Mouse (Mus musculus) hindbrain, embryonic 13.5 days (tissue): ENCODE measurements around the gene Actr1b. TPM values are rescaled to one million over a fixed set of nuclear protein-coding genes. Genes with fewer than 3 reads are reported as not detected.
A peak's percentile ranks its signal among the peaks of the same experiment; 100 is the strongest.
"Not testable (repeated sequence)": the region's sequence is repeated elsewhere in the genome, so short reads cannot be mapped to it uniquely, and the experiment has no call there.

Experiments used
- ATAC-seq: fragments of 200-750 bp; cut with Nextera tagmentation; 2 replicates; pipeline ENCODE4 v1.8.0; 2017; ENCODE audit warnings: moderate TSS enrichment; ENCODE audit not compliant: low FRiP score
- H3K27ac ChIP-seq: fragments of 300-500 bp; sonication (generic); 2 replicates; pipeline ENCODE4 v1.5.1; 2015; ENCODE audit warnings: inconsistent platforms, mild to moderate bottlenecking, moderate library complexity
- H3K27me3 ChIP-seq: fragments of 300-500 bp; sonication (generic); 2 replicates; pipeline ENCODE4 v1.6.1; 2015; ENCODE audit warnings: mild to moderate bottlenecking, inconsistent platforms
- H3K36me3 ChIP-seq: fragments of 300-500 bp; sonication (generic); 2 replicates; pipeline ENCODE4 v1.6.1; 2015; ENCODE audit warnings: mild to moderate bottlenecking, inconsistent platforms
- H3K4me1 ChIP-seq: fragments of 300-500 bp; sonication (generic); replicated peaks from 2 replicates; pipeline ENCODE4 v1.6.1; 2015; ENCODE audit warnings: inconsistent platforms
- H3K4me2 ChIP-seq: fragments of 300-500 bp; sonication (generic); 2 replicates; pipeline ENCODE4 v1.6.1; 2015; ENCODE audit warnings: inconsistent platforms, mild to moderate bottlenecking, moderate library complexity
- H3K4me3 ChIP-seq: fragments of 300-500 bp; sonication (generic); 2 replicates; pipeline ENCODE4 v1.5.1; 2015; ENCODE audit warnings: mild to moderate bottlenecking, inconsistent platforms
- H3K9ac ChIP-seq: fragments of 300-500 bp; sonication (generic); 2 replicates; pipeline ENCODE4 v1.6.1; 2015; ENCODE audit warnings: mild to moderate bottlenecking, inconsistent platforms
- H3K9me3 ChIP-seq: fragments of 300-500 bp; sonication (generic); 2 replicates; pipeline ENCODE4 v1.6.1; 2016; ENCODE audit warnings: inconsistent platforms
- WGBS: fragments of 180-500 bp; shearing (Covaris S2); methylation state at CpG from one replicate; pipeline ENCODE4 v1.1.7; 2015; 5-methylcytosine and 5-hydroxymethylcytosine counted together
- polyA plus RNA-seq: library from polyadenylated mRNA; unstranded; fragments of >200 nt; fragmentation: Nextera tagmentation; extraction: Ambion mirVana; gene quantifications from 2 replicates; pipeline ENCODE4 v1.2.1, GENCODE M21; 2015

The Actr1b gene
- polyA plus RNA-seq, 1 experiment from 2014 or later = 101 TPM

DNA sequence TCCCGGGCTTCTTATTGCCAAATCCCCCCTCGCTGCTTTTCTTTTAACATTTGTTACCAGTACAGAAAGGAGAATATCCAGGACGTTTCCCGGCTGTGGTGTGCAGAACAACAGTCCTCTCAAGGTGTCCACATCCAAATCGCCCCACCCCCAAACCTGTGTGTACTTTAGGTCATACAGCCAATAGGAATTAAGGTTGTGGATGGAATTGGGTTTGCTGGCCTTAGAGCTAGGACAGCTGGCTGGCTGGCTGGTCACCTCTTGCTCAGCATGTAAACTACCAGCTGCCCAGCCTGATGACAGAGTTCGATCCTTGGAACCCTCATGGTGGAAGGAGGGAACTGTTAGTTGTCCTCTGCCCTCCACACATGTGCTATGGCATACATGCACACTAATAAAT lies 19.4 kb downstream of the Actr1b start:
- no peaks in the 10 kb centered on the region for H3K27me3 ChIP-seq
- no peak overlapping the region for H3K4me3 ChIP-seq
- H3K4me1 ChIP-seq = peaks cover 11% of the 10 kb centered on the region
- no peak overlapping the region for H3K9ac ChIP-seq
- ATAC-seq = no peak
- 89% methylated on average over 6 of the region's 6 CpGs for WGBS
- H3K36me3 ChIP-seq = peaks cover 42% of the 10 kb centered on the region
- no peaks in the 10 kb centered on the region for H3K9me3 ChIP-seq
- H3K27ac ChIP-seq = no peak overlapping the region
- no peak overlapping the region for H3K4me2 ChIP-seq

DNA sequence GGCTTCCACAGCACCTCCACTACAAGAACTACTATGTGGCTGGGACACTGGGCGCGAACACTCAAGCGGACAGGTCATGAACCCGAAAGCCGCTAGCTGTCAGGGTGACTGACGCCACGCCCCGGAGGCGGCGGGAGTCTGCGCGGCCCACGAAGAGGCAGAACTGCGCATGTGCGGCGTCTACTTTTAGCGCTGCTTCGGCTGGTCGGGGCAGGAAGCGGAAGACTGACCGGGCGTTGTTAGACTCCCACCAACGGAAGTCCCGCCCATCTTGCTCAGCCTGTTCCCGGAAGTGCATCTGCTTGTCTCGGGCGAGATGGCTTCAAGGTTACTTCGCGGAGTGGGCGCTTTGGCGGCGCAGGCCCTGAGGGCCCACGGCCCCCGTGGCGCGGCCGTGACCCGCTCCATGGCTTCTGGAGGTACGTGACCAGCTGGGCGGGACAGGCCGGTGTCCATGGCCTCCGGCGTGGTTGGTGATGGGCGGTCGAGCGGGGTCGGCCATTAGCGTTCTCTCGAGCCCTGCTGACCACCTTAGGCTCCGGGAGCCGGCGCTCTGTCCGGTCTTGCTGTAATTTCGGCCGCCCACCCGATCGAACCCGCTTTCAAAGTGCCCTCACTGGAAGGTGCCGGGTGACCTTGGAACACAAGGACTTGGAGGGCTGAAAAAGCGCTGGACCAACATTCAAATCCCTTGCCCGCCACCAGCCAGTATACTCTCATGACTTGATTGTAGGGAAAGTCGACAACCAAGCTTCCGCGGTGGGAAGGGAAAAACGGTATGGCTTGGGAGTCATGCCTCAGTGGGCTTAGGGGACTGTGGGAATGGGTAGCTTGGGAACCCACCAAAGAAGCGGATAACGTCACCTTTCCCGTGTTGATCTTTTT lies 22.7 kb downstream of the Actr1b start, which contains the start of gene Cox5b:
TSS of gene Cox5b (plus strand) at position 179 of the 885 bp plus-strand sequence.
- peak within 1 kb of the TSS; percentile 90 for H3K4me3 ChIP-seq
- peak; percentile 94 for ATAC-seq
- peak within 1 kb of the TSS; percentile 92 for H3K4me2 ChIP-seq
- peaks cover 11% of the 10 kb centered on the region for H3K4me1 ChIP-seq
- peak within 1 kb of the TSS; percentile 60 for H3K27ac ChIP-seq
- H3K9ac ChIP-seq = peak within 1 kb of the TSS; percentile 91
- H3K27me3 ChIP-seq = no peaks in the 10 kb centered on the region
- peaks cover 23% of the 10 kb centered on the region for H3K36me3 ChIP-seq
- no peaks in the 10 kb centered on the region for H3K9me3 ChIP-seq
- 1% methylated on average over 68 of the region's 68 CpGs for WGBS

DNA sequence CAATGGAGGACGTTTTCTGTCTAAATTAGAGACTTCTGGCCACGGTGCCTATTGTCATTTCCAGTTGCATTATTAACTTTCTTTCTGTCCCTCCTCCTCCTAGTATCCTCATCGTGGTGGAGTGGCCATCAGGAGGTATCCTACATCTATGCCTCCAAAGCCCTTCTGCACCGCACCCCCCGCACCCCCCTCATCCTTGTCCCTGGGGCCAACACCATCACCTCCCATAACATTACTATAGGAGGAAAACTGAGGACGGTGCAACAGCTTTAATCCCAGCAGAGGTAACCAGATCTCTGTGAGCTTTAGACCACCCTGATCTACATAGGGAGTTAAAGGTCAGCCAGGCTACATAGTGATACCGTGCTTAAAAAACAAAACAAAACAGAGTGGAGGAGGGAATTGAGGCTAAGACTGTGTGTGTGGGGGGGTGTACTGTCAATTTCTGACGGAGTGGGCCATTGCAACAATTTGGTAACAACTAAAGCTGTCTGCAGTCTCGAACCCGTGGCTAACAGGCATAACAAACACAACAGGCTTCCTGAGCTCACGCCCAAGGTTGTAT lies 23.5 kb downstream of the Actr1b start:
- Histone ChIP-seq H3K9ac (no peak overlapping the region), H3K9me3 (no peaks in the 10 kb centered on the region), H3K4me3 (peak overlapping the region; percentile 90), H3K4me2 (peak overlapping the region; percentile 92), H3K36me3 (peaks cover 23% of the 10 kb centered on the region), H3K27me3 (no peaks in the 10 kb centered on the region), H3K27ac (peak overlapping the region; percentile 45), H3K4me1 (peaks cover 11% of the 10 kb centered on the region)
- 68% methylated on average over 11 of the region's 11 CpGs for WGBS
- ATAC-seq = peak; percentile 58

DNA sequence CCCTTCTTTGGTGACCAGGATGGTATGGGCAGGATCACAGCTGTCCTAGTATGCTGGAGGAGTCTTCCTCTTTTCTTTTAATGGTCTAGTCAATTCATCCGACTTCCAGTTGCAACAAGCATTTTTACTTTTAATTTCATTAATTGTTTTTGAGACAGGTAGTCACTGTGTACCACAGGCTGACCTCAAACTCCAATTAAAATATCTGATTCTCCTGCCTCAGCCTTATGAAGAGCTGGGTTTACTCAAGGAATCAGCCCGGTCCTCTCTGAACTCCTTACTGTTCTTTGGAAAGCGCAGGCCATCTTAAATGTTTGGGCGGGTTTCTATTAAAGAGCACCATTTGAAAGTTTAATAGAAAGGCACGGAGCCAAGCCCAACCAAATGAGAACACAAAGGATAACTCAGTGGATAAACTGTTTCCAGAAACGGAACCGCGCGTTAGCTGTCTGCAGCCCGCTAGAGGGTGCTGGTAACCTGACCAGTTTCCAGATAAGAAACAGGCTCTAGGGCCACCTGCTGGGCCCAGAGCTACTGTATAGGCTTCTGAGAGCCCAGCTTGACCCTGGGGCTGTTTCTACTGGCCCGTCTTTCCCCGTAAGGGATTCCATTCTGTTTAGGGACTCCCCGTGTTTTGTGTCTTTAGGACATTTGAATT lies 30.3 kb downstream of the Actr1b start:
- no peak overlapping the region for H3K4me3 ChIP-seq
- H3K27ac ChIP-seq = no peak overlapping the region
- H3K27me3 ChIP-seq = no peaks in the 10 kb centered on the region
- H3K4me1 ChIP-seq = no peaks in the 10 kb centered on the region
- no peaks in the 10 kb centered on the region for H3K36me3 ChIP-seq
- WGBS = 15% methylated on average over 13 of the region's 13 CpGs
- H3K9ac ChIP-seq = no peak overlapping the region
- H3K4me2 ChIP-seq = no peak overlapping the region
- H3K9me3 ChIP-seq = no peaks in the 10 kb centered on the region
- peak; percentile 72; the same call in 1 of the 2 replicates for ATAC-seq

DNA sequence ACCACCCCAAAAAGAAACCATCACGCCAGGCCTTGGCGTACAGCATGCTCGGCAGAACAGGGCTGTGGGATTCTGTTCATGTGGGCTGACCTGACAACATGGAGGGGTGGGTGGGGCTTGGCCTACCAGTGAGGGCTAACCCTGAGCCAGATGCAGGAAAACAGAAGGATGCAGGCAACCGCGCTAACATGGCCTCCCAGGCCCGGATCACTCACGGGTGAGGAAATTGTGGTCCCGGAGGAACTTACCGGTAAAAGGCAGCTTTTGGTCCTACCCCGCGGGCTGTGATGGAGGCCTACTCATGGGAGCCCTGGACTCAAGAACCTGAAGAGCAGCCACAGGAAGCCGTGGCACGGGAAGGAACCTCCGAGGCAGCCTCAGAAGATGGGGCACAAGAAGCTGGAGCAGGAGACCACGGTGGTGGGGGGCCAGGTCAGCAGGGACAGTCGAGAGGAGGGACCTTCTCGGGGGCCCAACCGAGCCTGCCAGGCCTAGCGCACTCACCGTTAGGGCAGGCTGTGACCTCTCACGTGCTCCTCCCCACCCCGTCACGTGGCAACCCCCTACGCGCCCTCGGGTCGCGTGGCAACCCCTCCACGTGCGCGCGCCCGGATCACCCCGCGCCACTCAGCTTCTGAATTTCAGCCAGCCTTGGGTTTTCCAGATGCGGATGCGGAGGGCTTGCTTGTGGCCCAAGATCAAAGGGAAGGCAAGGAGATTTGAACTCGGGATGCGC lies 31.4 kb downstream of the Actr1b start, which contains the start of gene Fam178b:
TSS of gene Fam178b (minus strand) at position 564 of the 736 bp plus-strand sequence.
- WGBS = 91% methylated on average over 38 of the region's 39 CpGs
- no peak for ATAC-seq
- no peaks in the 10 kb centered on the region for H3K36me3 ChIP-seq

DNA sequence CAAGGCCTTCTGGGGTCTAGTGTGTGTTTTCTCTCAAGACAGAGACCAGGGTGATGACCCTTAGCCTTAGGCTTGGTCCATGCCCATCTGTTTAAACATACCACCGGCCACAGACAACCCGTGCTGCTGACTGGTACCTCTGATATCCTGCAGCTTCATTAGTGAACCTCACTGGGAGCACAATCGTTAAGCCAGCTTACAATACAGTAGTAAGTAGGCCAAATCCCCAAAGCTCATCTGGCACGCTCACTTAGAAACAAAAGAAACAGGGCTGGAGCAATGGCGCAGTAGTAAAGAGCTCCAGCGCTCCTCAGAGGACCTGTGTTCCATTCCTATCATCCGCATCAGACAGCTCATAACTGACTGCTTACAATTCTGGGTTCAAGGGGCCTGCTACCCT lies 33.3 kb downstream of the Actr1b start:
- Histone ChIP-seq H3K4me3 (no peak overlapping the region), H3K36me3 (no peaks in the 10 kb centered on the region), H3K9me3 (no peaks in the 10 kb centered on the region), H3K27ac (no peak overlapping the region), H3K9ac (no peak overlapping the region), H3K4me1 (no peaks in the 10 kb centered on the region), H3K27me3 (no peaks in the 10 kb centered on the region), H3K4me2 (no peak overlapping the region)
- 64% methylated on average over 7 of the region's 7 CpGs for WGBS
- no peak for ATAC-seq

More for the DNA sequence above, 31.4 kb downstream of the Actr1b start, which contains the start of gene Fam178b:
- H3K27me3 ChIP-seq = no peaks in the 10 kb centered on the region
- no peaks in the 10 kb centered on the region for H3K4me1 ChIP-seq
- H3K4me2 ChIP-seq = no peak within 1 kb of the TSS
- no peak within 1 kb of the TSS for H3K9ac ChIP-seq
- H3K27ac ChIP-seq = no peak within 1 kb of the TSS
- no peaks in the 10 kb centered on the region for H3K9me3 ChIP-seq
- no peak within 1 kb of the TSS for H3K4me3 ChIP-seq

DNA sequence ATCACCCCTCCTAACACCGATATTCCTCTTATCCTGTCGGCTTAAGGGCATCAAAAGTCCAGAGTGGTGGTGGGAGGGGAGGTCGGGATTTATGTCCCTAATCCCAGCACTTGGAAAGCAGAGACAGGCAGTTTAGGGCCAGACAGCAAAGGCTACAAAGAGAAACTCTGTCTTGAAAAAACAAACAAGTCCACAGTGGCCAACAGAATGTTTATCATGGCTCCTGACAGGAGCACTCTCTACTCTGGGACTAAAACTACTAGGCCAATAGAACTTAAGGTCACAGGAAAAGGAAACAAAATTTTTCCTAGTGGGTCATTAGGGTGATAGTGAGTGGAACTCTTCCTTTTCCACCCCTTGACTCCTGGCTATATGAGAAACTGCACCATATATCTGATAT lies 39.3 kb downstream of the Actr1b start:
- H3K4me1 ChIP-seq = 0 out of 2 replicates have a peak, but pooled peaks cover 3% of the 10 kb centered on the region
- WGBS = 79% methylated on average over 3 of the region's 3 CpGs
- H3K36me3 ChIP-seq = no peaks in the 10 kb centered on the region

DNA sequence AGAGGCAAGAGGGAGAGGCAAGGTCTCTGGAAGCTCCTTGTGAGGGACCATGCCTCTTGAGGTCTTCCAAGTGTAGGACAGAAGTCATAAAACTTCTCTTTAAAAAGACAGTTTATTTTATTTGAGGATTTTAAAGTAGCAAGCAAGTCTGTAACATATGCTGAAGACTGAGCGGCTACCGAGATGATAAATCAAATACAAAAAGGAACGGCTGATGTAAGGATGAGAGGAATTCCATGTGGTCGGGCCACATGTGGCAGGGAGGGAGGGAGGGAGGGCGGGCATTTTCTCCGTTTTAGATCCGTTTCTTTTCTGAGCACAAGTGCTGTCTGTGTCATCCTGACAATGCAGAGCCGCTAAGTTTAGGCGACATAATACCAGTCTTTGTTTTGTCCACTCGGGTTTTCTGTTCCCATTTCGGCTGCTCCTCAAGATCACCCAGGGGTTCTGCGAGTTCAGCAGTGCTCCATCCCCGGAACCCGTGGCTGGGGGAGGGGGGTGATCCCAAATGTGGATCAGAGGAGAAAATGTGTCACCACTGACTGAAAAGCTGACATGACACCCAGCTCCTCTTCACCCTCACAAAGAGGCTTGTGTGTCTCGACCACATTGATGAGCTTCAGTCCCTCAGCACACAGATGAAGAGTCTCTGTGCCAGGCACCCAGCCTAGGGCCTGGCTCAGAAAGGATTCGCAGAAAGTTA lies 41.4 kb downstream of the Actr1b start:
- Histone ChIP-seq H3K4me2 (no peak overlapping the region), H3K27me3 (no peaks in the 10 kb centered on the region), H3K36me3 (no peaks in the 10 kb centered on the region), H3K4me3 (no peak overlapping the region), H3K9me3 (no peaks in the 10 kb centered on the region), H3K27ac (no peak overlapping the region), H3K9ac (no peak overlapping the region), H3K4me1 (0 out of 2 replicates have a peak, but pooled peaks cover 3% of the 10 kb centered on the region)
- 53% methylated on average over 16 of the region's 16 CpGs for WGBS
- ATAC-seq = no peak

More for the DNA sequence above, 39.3 kb downstream of the Actr1b start:
- H3K4me2 ChIP-seq = no peak overlapping the region
- H3K4me3 ChIP-seq = no peak overlapping the region
- no peaks in the 10 kb centered on the region for H3K27me3 ChIP-seq
- H3K9ac ChIP-seq = no peak overlapping the region
- no peaks in the 10 kb centered on the region for H3K9me3 ChIP-seq
- H3K27ac ChIP-seq = no peak overlapping the region
- ATAC-seq = no peak

DNA sequence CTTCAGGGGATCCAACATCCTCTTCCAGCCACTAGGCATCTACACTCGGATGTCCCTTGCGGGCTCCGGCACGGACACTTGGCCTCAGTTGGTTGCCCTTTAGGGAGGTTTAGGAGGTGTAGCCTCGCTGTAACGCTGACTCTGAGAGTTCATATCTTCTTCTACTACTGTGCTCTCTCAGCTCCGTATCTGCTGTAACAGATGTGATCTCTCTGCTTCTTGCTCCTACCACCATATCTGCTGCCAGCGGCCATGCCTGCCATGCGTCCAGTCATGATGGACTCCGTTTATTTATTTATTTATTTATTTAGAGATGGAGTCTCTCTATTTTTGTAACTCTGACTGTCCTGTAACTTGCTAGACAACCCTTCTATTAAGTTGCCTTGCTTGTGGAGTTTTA lies 43.0 kb downstream of the Actr1b start:
- H3K4me1 ChIP-seq = 0 out of 2 replicates have a peak, but pooled peaks cover 3% of the 10 kb centered on the region
- WGBS = 94% methylated on average over 10 of the region's 10 CpGs
- H3K4me3 ChIP-seq = no peak overlapping the region
- ATAC-seq = no peak
- no peaks in the 10 kb centered on the region for H3K36me3 ChIP-seq
- H3K4me2 ChIP-seq = no peak overlapping the region
- no peaks in the 10 kb centered on the region for H3K9me3 ChIP-seq
- no peaks in the 10 kb centered on the region for H3K27me3 ChIP-seq
- no peak overlapping the region for H3K27ac ChIP-seq
- no peak overlapping the region for H3K9ac ChIP-seq

DNA sequence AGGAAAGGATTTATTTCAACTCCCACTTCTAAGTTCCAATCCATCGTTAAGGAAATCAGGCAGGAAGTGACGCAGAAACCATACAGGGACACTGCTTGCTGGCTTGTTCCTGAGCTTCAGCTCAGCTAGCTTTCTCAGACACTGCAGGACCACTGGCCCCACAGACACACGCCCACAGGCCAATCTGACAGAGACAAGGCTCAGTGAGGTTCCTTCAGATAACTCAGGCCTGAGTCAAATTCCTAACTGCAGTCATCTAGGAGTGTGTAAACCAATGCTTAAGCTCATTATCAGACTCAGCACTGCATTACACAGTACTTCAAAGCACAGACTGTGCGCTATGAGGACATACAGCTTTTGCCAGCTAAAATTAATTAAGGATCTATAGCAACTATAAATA lies 44.0 kb downstream of the Actr1b start:
- WGBS = 90% methylated on average over 4 of the region's 4 CpGs
- H3K9ac ChIP-seq = no peak overlapping the region
- H3K27me3 ChIP-seq = no peaks in the 10 kb centered on the region
- 0 out of 2 replicates have a peak, but pooled peaks cover 3% of the 10 kb centered on the region for H3K4me1 ChIP-seq
- H3K36me3 ChIP-seq = no peaks in the 10 kb centered on the region
- no peak overlapping the region for H3K27ac ChIP-seq
- no peak overlapping the region for H3K4me3 ChIP-seq
- H3K9me3 ChIP-seq = no peaks in the 10 kb centered on the region
- no peak for ATAC-seq
- no peak overlapping the region for H3K4me2 ChIP-seq

DNA sequence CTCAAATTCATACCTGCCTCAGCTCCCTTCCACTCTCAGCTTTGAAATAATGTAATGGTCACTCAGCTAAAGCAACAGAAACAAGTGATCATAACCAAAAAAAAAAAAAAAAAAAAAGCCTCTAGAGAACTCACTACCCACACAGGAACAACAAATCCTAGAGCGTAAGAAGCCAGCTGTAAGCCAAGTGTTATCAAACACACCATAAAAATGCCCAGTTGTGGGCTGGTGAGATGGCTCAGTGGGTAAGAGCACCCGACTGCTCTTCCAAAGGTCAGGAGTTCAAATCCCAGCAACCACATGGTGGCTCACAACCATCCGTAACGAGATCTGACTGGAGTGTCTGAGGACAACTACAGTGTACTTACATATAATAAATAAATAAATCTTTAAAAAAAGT lies 46.2 kb downstream of the Actr1b start:
- not testable (repeated sequence) for H3K36me3 ChIP-seq, H3K4me3 ChIP-seq, H3K9ac ChIP-seq, H3K27ac ChIP-seq, ATAC-seq, H3K9me3 ChIP-seq, H3K4me2 ChIP-seq, H3K27me3 ChIP-seq, H3K4me1 ChIP-seq
- 72% methylated on average over 4 of the region's 4 CpGs for WGBS
